Mouse (Mus musculus) liver, postnatal 0 days (tissue): ENCODE measurements at regions not wholly inside any gene's neighbourhood (a gene's known extent, or its start where the extent isn't known, plus 50 kb on each side); places are given as distances from the start of the nearest gene placed in this dataset.

Experiments used
- CTCF ChIP-seq: sonication (generic); IDR thresholded peaks from 2 replicates; pipeline ENCODE4 v1.5.1; 2016; ENCODE audit warnings: antibody characterized with exemption, low read depth
- EP300 ChIP-seq: IDR thresholded peaks from 2 replicates; pipeline ENCODE4 v1.6.1; 2016; ENCODE audit warnings: antibody characterized with exemption, low read depth, mild to moderate bottlenecking

GRCm38 (mm10) chrX:19231823-19232222 is 249.3 kb downstream of the Tex13c3 start:
- TF ChIP-seq CTCF (peak; percentile 19), EP300 (no peak)
